Mouse (Mus musculus) urinary bladder, postnatal 25 days (tissue): ENCODE results near the gene Pdzd11.

Experiments used
- DNase-seq: peaks from one replicate; pipeline ENCODE4 v3.0.0; 2022; ENCODE audit warnings: low spot score

The Pdzd11 gene

DNA sequence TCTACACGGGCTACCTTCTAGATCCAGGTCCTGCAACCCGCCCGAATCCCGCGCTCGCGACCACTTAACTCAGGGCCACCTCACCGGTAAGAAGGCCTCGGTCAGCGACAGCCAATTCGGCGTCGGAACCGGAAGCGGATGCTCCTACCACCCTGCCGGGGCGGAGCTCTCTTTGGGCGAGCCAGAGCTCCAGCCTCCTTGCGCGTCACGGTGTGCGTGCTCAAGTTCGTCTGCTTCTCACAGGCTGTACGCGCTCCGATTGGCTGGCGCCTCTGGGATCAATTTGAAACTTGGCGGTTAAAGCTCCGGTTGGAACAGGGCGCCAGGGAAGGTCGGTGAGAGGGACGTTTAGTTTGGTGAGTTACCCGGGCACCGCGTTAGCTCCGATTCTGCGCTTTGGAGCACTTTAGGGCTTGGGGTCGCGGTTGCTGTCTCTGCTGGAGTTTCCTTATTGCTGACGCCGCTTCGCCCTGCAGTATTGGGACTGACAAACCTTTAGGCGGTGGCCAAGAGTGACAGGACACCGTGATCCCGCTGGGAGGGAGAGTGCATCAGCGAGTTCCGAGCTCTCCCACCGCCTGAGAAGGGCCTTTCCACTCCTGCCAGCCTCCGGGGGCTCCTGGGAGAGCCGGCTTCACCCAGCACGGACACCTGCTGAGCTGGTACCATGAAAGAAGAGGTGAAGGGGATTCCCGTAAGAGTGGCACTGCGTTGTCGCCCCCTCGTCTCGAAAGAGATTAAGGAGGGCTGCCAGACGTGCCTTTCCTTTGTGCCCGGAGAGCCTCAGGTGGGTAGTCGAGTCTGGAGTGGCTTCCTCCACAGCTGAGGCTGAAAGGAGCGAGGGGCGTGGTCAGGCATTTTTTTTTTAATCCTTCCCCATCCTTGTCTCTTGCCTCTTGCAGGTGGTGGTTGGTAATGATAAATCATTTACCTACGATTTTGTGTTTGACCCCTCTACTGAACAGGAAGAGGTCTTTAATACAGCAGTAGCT is at the start of gene Pdzd11:
Gene Pdzd11 (minus strand): TSS at position 767 of the 992 bp plus-strand sequence.
- peak; percentile 70 for DNase-seq

DNA sequence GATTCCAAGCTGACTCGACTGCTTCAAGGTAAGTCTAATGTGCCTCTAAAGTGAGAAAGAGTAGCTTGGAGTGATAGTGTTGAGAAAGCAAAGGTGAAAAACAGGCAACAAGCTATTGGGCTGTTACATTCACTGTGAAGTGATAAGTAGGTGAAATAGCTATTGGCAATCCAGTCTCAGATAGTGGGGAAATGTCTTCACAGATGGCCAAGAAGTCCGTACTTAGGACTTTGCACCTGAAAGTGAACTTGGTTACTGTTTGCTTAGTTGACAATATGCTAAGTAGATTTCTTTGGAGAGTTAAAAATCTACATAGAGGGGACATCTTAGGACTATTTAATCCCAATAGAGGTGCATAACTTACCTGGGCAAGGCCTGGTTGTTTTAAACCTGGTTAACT is 38.5 kb upstream of the Pdzd11 start:
- no peak for DNase-seq

DNA sequence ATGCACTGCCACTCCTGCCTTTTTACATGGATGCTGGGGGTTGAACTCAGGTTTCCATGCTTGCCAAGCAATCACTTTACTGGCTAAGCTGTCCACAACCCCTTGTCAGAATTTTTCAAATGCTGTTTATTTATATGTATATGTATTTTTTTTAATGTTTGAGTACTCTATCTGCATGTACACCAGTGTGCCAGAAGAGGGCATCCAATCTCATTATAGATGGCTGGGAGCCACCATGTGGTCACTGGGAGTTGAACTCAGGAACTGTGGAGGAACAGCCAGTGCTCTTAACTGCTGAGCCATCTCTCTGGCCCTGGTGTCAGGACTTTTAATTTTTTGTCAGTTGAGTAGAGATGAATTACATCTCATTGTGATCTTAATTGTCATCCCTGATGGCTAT is 26.5 kb upstream of the Pdzd11 start:
- no peak for DNase-seq

DNA sequence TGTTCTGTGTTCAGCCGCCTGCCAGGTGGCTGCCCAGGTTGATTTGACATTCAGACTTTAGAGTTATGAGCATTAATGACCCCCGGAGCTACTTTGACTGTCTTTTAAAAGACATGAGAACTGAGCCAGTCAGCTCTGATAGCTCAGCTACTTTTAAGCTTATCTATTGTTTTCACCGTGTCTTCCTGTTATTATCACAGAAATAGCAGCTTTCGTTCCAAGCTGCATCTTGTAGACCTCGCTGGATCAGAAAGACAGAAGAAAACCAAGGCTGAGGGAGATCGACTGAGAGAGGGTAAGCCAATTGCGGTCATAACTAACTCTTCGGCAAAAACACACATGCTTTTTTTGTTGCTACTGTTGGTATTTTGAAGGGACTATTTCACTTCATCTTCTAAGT is 12.1 kb upstream of the Pdzd11 start:
- no peak for DNase-seq

DNA sequence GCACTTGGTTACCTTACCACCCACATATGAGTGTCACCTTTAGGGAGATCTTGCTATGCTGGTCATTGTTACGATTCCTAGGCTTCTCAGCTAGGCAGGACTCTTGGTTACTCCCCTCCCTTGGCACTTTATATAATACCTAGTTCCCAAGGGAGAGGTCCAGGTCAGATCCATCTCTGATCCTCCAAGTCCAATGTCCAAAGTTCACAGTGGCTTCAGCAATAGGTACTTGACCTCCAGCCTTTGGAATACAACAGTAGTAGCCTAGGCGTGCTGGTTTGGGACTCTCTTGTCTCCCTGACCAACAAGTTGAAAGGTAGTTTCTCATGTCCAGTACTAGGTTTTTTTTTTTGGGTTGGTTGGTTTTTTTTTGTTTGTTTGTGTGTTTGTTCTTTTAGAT is 2.7 kb upstream of the Pdzd11 start:
- DNase-seq: no peak

DNA sequence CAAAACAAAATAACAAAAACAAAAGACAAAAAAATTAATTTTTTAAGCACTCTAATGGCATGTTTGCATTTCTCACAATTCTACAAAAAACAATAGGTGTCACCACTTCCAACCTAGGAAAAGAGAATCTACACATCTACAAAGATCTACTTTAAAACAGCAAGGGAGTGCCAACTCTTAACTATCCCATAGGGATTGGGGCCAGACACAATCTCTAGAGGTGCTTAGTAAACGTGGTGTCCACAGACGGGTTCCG is 894 bp downstream of the Pdzd11 start, which contains the start of gene Kif4:
Gene Kif4 (plus strand): TSS at position 192 of the 256 bp plus-strand sequence.
- DNase-seq: no peak

DNA sequence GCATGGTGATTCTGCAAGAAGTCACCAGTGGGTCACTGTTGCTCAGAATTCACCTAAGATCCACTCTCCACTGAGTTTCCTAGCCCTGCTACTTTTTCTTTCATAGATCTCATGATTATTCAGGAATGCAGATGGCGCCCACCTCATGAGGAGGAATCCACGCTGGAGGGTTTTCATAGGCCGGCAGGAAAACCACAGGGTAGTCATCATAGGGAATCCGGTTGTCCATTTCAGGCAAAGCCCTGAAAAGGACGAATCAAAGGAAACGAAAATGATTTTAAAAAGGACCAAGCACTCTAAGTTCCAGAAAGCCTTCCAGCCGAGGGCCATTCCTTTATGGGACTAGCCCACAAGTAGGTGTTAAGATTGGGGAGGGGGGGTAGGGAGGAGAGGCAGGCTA is 1.2 kb downstream of the Pdzd11 start:
- no peak for DNase-seq

DNA sequence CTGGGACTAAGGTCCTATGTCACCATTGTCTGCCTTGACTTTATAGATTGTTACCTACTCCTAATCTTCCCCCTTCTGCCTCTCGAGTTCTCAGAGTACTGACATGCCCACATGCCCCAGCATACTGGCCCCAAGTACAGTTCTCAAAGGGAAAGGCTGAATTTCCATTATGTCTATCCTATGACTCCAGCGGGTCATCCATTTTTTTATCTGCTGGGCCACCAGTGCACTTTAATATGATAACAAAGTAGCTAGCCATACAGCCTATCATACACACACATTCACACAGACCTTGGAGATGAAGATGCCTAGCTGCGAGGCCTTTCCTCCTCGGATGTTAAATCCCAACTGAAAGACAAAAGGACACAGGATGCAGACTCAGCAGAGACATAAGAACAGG is 2.1 kb downstream of the Pdzd11 start:
- no peak for DNase-seq

DNA sequence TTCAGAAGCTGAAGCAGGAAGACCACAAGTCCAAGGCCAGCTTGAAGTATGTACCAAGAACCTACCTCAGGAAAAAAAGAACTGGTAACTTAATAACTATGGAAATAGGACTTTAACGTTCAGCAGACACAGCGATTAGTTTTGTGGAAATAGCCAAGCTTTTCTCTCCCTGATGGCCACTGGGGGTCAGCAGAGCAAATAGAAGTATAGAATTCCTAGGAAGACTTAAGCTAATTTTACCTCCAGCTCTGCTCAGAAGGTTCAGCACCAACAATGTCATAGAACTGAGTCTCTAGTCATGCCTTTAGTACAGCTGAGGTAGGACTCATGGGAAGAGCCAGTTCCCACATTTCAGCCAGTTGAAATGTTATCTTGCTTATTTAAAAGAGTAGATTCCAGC is 5.0 kb downstream of the Pdzd11 start:
- DNase-seq: no peak

DNA sequence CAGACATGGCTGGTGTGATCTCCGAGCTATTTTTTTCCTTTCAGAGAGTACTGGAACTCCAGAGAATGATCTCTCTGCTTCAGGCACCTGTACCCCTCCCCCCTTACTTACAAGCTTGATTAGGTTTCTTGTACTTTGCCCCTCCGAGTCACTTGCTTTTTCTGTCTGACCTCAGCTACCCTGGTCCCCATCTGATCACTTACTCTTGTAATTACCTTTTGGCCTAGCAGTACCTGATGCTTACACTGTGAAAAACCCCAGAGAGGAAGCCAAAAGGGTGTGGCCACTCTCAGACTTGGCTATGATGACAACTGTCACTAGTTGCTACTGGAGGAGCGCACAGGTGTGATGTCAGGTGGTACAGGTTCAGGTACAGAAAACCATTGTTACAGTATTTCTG is 7.9 kb downstream of the Pdzd11 start:
- no peak for DNase-seq

DNA sequence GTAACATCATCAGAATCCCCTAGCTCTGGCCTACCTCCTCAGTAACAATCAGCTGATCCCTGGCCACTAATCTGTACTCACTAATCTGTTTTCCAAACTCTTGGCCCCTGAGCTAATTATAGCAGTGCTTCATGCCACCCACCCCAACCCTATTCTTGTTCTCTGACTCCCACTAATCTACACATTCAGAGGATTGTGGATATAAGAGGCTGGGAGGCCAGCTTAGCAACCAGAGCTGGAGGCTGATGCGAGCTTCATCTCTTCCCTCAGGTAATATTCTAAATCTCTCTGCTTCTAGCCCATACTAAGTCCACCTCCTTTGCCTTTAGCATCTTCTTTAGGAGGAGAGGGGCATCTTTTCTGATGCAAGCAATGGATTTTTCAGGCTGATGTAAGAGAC is 21.1 kb downstream of the Pdzd11 start, which contains the start of gene Arr3:
Gene Arr3 (plus strand): TSS at position 184 of the 400 bp plus-strand sequence.
- no peak for DNase-seq

DNA sequence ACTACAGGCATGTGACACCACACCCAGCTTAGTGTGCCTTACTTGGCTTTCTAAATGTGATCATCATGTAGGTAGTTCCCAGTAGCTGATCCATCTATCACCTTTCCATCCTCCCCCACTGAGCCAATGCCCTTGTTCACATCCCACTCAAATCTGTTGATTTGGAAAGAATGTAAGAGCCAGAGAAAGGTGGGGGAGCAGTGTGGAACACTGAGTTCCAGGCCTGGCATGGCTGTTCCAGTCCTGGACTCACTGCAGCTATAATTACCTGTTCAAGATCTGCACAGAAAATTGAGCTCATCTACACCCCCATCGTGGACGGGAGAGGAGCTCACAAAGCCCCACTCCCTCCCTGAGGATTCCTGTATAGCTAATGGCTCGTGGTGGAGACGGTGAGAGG is 26.6 kb downstream of the Pdzd11 start:
- no peak for DNase-seq

DNA sequence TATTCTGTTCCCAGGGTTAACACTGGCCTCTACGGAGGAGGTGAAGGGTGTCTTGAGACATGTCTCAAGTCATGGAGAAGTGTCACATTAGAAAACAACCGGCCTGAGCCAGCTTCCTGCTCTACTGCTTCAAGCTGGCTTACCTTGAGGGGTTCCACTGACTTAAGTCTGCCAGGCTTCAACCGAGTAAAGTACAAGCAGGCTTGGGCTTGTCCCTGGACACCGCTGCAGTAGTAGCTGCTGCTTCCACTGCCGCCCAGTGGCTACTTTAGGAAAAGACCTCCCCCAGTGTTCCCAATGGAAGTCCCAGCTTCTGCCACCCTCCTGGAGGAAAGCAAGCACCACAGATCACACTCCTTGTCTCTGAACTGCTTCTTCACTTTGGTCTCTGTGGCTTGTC is 28.9 kb downstream of the Pdzd11 start:
- peak; percentile 19 for DNase-seq

DNA sequence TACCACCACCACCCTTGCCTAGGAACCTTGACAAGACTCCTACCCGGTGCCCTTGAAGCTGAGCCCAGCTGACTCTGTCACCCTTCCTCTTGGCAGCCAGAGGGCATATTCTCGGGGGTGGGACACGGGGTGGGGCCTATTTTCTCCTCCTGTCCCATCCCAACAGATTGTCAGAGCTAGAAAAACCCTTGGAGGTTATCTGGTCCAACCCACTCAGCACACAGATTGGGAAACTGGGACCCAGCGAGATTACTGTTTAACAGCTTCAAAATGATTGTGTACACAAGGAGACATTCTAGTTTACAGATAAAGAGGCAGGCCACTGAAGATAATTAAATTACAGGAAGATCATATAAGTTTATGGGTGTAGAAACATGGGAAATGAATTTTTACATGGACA is 31.6 kb downstream of the Pdzd11 start, which contains the start of gene P2ry4:
Gene P2ry4 (minus strand): TSS at position 79 of the 400 bp plus-strand sequence.
- DNase-seq: no peak
